Mouse (Mus musculus) embryonic facial prominence, embryonic 14.5 days (tissue): ENCODE results near the gene Mall. TPM values are rescaled to one million over a fixed set of nuclear protein-coding genes. Genes with fewer than 3 reads are reported as not detected.

Source experiments
- ATAC-seq: fragments of 200-750 bp; cut with Nextera tagmentation; 2 replicates; pipeline ENCODE4 v1.8.0; 2017; ENCODE audit warnings: low read depth, moderate number of reproducible peaks, moderate TSS enrichment
- DNase-seq: peaks from one replicate; pipeline ENCODE4 v3.0.0-alpha.2; 2015; ENCODE audit warnings: low spot score
- H3K27ac ChIP-seq: fragments of 300-500 bp; sonication (generic); replicated peaks from 2 replicates; pipeline ENCODE4 v1.5.1; 2014; ENCODE audit warnings: low read depth, mild to moderate bottlenecking, low read length, moderate library complexity
- H3K27me3 ChIP-seq: fragments of 300-500 bp; sonication (generic); replicated peaks from 2 replicates; pipeline ENCODE4 v1.6.1; 2014; ENCODE audit warnings: low read length; ENCODE audit not compliant: control insufficient read depth, insufficient read depth
- H3K36me3 ChIP-seq: fragments of 300-500 bp; sonication (generic); 2 replicates; pipeline ENCODE4 v1.6.1; 2014; ENCODE audit warnings: low read length, mixed read lengths; ENCODE audit not compliant: control insufficient read depth, insufficient read depth
- H3K4me1 ChIP-seq: fragments of 300-500 bp; sonication (generic); 2 replicates; pipeline ENCODE4 v1.6.1; 2014; ENCODE audit warnings: antibody characterized with exemption, low read length; ENCODE audit not compliant: control insufficient read depth, insufficient read depth
- H3K4me2 ChIP-seq: fragments of 300-500 bp; sonication (generic); 2 replicates; pipeline ENCODE4 v1.6.1; 2014; ENCODE audit warnings: low read depth, mild to moderate bottlenecking, low read length, moderate library complexity, mixed read lengths
- H3K4me3 ChIP-seq: fragments of 300-500 bp; sonication (generic); 2 replicates; pipeline ENCODE4 v1.5.1; 2014; ENCODE audit warnings: low read depth, mild to moderate bottlenecking, low read length
- H3K9ac ChIP-seq: fragments of 300-500 bp; sonication (generic); 2 replicates; pipeline ENCODE4 v1.6.1; 2014; ENCODE audit warnings: low read depth, mild to moderate bottlenecking, low read length, moderate library complexity, mixed read lengths
- H3K9me3 ChIP-seq: fragments of 300-500 bp; sonication (generic); 2 replicates; pipeline ENCODE4 v1.6.1; 2016; ENCODE audit warnings: low read length; ENCODE audit not compliant: control insufficient read depth
- WGBS: fragments of 180-500 bp; shearing (Covaris S2); extraction: QIAGEN DNeasy Blood & Tissue Kit; methylation state at CpG from one replicate; pipeline ENCODE4 v1.1.7; 2014; 5-methylcytosine and 5-hydroxymethylcytosine counted together
- polyA plus RNA-seq: library from polyadenylated mRNA; unstranded; fragments of >200 nt; fragmentation: Nextera tagmentation; extraction: Ambion mirVana; gene quantifications from 2 replicates; pipeline ENCODE4 v1.2.1, GENCODE M21; 2014

Mall gene
- polyA plus RNA-seq, result 14.0 and 17.8 TPM in 2 replicates

DNA sequence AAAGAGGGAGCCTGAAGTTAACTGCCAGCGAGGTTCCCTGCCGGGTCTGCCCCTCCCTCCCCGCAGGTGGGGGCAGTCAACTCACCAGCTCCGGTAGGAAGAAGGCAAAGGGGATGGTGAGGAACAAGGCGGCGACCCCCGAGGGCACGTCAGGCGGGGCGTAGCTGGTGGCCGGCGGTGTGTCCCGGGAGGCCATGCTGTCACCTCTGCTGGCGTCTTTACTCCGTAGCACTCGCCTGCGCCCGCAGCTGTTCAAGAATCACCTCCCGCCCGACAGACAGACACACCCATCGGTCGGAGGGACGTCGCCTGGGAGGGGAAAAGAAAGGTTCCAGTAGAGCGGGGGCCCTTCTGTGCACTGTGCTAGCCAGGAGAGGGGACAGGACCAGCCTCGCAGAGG lies at the start of gene Mall:
Gene Mall (minus strand): TSS at position 262 of the 400 bp plus-strand sequence.
- DNase-seq, result no peak
- peak within 1 kb of the TSS; percentile 33 for H3K27ac ChIP-seq

DNA sequence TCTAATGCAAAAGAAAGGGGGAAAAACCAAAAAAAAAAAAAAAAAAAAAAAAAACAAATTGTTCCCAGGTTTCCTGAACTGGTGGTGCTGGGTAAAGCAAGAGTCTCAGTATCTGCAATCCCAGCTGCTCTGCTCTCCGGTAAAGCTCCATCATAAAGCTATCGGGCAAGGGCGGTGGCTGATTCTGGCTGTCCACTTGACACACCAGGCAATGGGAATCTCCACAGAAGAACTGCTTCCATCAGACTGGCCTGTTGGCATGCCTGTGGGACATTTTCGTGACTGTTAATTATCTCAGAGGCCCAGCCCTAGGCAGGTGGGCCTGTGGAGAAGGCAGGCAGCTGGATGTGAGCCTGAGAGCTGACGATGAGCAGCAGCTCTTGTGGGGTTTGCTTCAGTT lies 48.7 kb upstream of the Mall start:
- no peak for ATAC-seq
- WGBS, result 84% methylated on average over 5 of the region's 5 CpGs

More for the DNA sequence above, at the start of gene Mall:
- Histone ChIP-seq H3K9me3 (no peaks in the 10 kb centered on the region), H3K4me1 (peaks cover 8% of the 10 kb centered on the region; the same call in 1 of the 2 replicates), H3K9ac (peak within 1 kb of the TSS; percentile 52), H3K4me3 (peak within 1 kb of the TSS; percentile 26), H3K36me3 (no peaks in the 10 kb centered on the region), H3K4me2 (peak within 1 kb of the TSS; percentile 50), H3K27me3 (peaks cover 12% of the 10 kb centered on the region; the same call in 1 of the 2 replicates)
- ATAC-seq, result no peak
- WGBS, result 2% methylated on average over 22 of the region's 26 CpGs

DNA sequence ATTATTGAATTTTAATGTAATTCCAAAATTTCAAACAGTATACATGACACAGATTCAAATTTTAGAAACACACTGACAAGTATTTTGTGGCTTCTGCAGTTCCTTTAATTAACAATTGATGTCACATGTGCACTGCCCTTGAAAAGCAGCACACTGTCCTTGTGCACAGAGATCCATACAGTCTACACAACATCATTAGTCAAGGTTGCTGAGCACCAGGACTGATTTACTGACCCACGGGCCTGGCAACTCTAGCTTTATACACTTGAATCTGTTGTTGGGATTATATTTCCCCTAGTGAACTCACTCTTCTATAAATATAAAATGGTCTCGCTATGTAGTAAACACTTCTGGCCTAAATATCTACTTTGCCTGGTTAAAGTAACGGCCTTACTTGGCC lies 45.3 kb upstream of the Mall start:
- Histone ChIP-seq H3K9ac (no peak overlapping the region), H3K4me2 (no peak overlapping the region), H3K4me3 (no peak overlapping the region), H3K9me3 (no peaks in the 10 kb centered on the region), H3K4me1 (no peaks in the 10 kb centered on the region), H3K27me3 (no peaks in the 10 kb centered on the region), H3K36me3 (peaks cover 55% of the 10 kb centered on the region; the same call in 1 of the 2 replicates), H3K27ac (no peak overlapping the region)
- DNase-seq, result no peak
- 74% methylated on average over 3 of the region's 3 CpGs for WGBS
- no peak for ATAC-seq

More for the DNA sequence above, 48.7 kb upstream of the Mall start:
- Histone ChIP-seq H3K9me3 (no peaks in the 10 kb centered on the region), H3K4me2 (no peak overlapping the region), H3K27me3 (no peaks in the 10 kb centered on the region), H3K9ac (no peak overlapping the region), H3K36me3 (peaks cover 31% of the 10 kb centered on the region; the same call in 1 of the 2 replicates), H3K4me3 (no peak overlapping the region), H3K27ac (no peak overlapping the region), H3K4me1 (no peaks in the 10 kb centered on the region)
- no peak for DNase-seq

DNA sequence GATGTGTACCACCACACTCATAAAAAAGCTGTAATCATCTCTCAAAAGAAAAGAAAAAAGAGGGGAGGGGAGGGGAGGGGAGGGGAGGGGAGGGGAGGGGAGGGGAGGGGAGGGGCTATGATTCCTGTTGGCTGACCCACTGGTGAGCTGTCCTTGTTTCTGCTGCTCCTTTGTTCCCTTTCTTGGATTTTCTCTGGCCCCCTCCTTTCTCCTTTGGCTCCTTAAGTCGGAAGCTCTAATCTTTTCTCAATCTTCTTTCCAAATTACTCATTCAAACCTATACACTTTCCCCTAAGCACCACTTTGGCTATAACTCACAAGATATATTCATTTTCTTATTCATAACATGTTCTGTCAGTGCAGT lies 44.8 kb upstream of the Mall start:
- DNase-seq (no peak), ATAC-seq (no peak)
- Histone ChIP-seq H3K4me2 (no peak overlapping the region), H3K4me3 (no peak overlapping the region), H3K27me3 (no peaks in the 10 kb centered on the region), H3K36me3 (peaks cover 59% of the 10 kb centered on the region; the same call in 1 of the 2 replicates), H3K4me1 (no peaks in the 10 kb centered on the region), H3K27ac (no peak overlapping the region), H3K9ac (no peak overlapping the region), H3K9me3 (no peaks in the 10 kb centered on the region)
- 41% methylated on average over 1 of the region's 1 CpGs for whole genome bisulfite sequencing

DNA sequence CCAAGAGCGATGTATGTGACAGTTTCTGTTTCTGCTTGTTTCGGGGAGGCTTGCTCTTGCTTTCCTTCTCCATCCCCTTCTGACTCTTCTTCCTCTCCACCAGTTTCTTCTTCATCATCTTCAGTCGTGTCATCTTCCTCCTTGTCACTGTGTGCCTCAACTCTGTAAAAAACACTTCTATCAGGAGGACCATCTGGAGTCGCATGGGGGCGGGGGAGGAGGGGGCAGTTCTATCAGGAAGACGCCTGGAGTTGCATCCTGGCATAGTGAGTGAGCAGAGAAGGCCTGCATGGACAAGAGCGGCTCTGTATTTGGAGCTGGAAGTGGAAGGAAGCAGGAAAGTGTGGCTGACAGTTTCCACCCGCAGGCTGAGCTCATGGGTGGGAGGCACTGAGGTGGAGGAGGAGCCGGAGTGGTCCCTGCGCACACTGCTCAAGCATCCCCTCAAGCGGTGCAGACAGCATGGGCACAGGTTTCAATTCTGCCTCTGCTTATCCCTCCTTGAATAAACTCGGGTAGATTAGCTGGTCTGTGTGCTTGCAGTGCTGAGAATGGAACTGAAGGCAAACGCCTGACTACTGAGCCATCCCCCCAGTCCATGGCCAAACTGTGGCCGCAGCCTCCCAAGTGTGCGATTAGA lies 44.3 kb upstream of the Mall start:
- H3K4me3 ChIP-seq, result no peak overlapping the region
- H3K4me2 ChIP-seq, result no peak overlapping the region
- H3K27me3 ChIP-seq, result no peaks in the 10 kb centered on the region
- ATAC-seq, result no peak
- H3K9ac ChIP-seq, result no peak overlapping the region
- no peak overlapping the region for H3K27ac ChIP-seq
- H3K4me1 ChIP-seq, result no peaks in the 10 kb centered on the region
- DNase-seq, result peak; percentile 12
- no peaks in the 10 kb centered on the region for H3K9me3 ChIP-seq
- 40% methylated on average over 13 of the region's 15 CpGs for WGBS
- peaks cover 64% of the 10 kb centered on the region for H3K36me3 ChIP-seq

DNA sequence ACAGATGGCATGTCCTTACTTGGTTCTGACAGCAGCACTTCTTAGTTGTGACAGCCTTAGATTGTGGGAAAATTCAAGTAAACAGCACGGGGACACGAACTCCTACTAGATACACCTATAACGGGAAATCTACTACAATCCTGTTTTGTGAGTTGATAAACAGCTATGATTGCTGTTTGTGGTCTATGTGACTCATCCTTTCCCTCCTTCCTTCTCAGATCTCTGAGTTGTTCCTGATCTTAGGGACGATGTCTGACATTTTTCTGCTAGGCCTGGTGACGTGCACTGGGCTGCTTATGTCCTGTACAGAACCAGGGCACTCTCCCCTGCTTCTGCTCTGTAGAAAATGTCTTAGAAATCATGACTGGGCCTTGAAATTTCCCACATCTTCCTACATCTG lies 31.9 kb upstream of the Mall start:
- no peak overlapping the region for H3K4me3 ChIP-seq
- H3K9ac ChIP-seq, result no peak overlapping the region
- H3K27me3 ChIP-seq, result no peaks in the 10 kb centered on the region
- H3K4me2 ChIP-seq, result no peak overlapping the region
- no peaks in the 10 kb centered on the region for H3K4me1 ChIP-seq
- DNase-seq, result no peak
- no peak overlapping the region for H3K27ac ChIP-seq
- no peak for ATAC-seq
- no peaks in the 10 kb centered on the region for H3K9me3 ChIP-seq
- H3K36me3 ChIP-seq, result peaks cover 40% of the 10 kb centered on the region
- 83% methylated on average over 5 of the region's 5 CpGs for WGBS

DNA sequence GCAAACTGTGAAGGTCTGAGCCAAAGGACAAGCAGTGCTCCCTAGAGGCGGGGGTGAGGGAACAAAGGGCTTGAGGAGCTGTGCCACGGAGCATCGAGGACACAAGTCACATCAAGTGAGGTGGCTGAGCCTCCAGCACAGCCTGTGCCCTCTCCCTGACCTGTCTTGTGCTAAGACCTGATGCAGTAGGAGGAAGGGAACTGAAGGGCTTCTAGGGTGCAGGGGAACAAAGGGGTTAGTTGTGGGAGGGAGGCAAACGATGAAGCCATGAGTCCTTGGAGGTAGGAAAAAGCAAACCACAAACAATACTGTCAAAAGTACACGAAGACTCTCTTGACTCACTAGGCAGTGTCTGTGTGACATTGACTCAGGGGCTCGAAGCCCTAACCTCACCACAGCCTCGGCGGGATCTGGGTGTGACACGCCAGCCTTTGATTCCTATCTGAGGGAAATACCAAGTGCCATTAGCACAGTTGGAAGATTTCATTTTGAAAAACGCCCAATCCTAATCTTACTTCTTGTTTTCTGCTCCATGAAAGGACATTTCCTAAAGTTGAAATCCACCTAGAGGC lies 30.8 kb upstream of the Mall start:
- no peaks in the 10 kb centered on the region for H3K9me3 ChIP-seq
- no peaks in the 10 kb centered on the region for H3K27me3 ChIP-seq
- DNase-seq, result no peak
- H3K36me3 ChIP-seq, result peaks cover 39% of the 10 kb centered on the region
- no peak overlapping the region for H3K9ac ChIP-seq
- no peak overlapping the region for H3K27ac ChIP-seq
- ATAC-seq, result no peak
- H3K4me1 ChIP-seq, result no peaks in the 10 kb centered on the region
- no peak overlapping the region for H3K4me3 ChIP-seq
- WGBS, result 71% methylated on average over 10 of the region's 10 CpGs
- no peak overlapping the region for H3K4me2 ChIP-seq

DNA sequence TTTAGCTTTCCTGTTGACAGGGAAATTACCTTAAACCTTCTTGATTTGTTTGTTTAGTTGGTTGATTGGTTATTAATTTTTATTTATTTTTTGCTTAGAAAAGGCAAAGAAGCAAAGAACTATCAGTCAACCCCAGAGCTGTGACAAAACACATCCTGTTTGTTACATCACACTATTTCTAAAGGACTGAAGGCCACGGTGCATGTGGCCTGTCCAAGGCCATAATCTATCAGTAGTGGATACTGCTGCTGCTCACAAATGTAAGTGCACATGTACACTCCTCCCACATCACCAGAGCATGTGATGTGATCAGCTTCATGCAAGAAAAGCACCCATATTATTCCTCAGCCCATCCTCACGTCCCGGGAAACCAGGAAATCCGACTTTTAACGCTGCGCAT lies 30.3 kb upstream of the Mall start:
- no peak for DNase-seq
- Histone ChIP-seq H3K4me1 (no peaks in the 10 kb centered on the region), H3K9ac (no peak overlapping the region), H3K4me3 (no peak overlapping the region), H3K27me3 (no peaks in the 10 kb centered on the region), H3K9me3 (no peaks in the 10 kb centered on the region), H3K36me3 (peaks cover 39% of the 10 kb centered on the region), H3K27ac (no peak overlapping the region), H3K4me2 (no peak overlapping the region)
- no peak for ATAC-seq
- 84% methylated on average over 6 of the region's 6 CpGs for WGBS
